Mouse (Mus musculus) liver, embryonic 16.5 days (tissue): ENCODE measurements around the gene Gpat2. TPM values are rescaled to one million over a fixed set of nuclear protein-coding genes. Genes with fewer than 3 reads are reported as not detected.

ENCODE experiments used
- ATAC-seq: fragments of 200-750 bp; cut with Nextera tagmentation; 2 replicates; pipeline ENCODE4 v1.8.0; 2017; ENCODE audit warnings: low read depth, mild to moderate bottlenecking, moderate number of reproducible peaks, moderate library complexity
- H3K27ac ChIP-seq: fragments of 300-500 bp; sonication (generic); 2 replicates; pipeline ENCODE4 v1.5.1; 2014; ENCODE audit warnings: mild to moderate bottlenecking, low read length
- H3K27me3 ChIP-seq: fragments of 300-500 bp; sonication (generic); 2 replicates; pipeline ENCODE4 v1.6.1; 2014; ENCODE audit warnings: low read depth, low read length, mixed read lengths; ENCODE audit not compliant: control insufficient read depth, insufficient read depth
- H3K36me3 ChIP-seq: fragments of 300-500 bp; sonication (generic); 2 replicates; pipeline ENCODE4 v1.6.1; 2014; ENCODE audit warnings: mild to moderate bottlenecking; ENCODE audit not compliant: control insufficient read depth, insufficient read depth
- H3K4me1 ChIP-seq: fragments of 300-500 bp; sonication (generic); 2 replicates; pipeline ENCODE4 v1.6.1; 2014; ENCODE audit warnings: low read depth, low read length, mixed read lengths; ENCODE audit not compliant: control insufficient read depth
- H3K4me2 ChIP-seq: fragments of 300-500 bp; sonication (generic); 2 replicates; pipeline ENCODE4 v1.6.1; 2014; ENCODE audit warnings: low read depth, low read length, mixed read lengths
- H3K4me3 ChIP-seq: fragments of 300-500 bp; sonication (generic); 2 replicates; pipeline ENCODE4 v1.5.1; 2014; ENCODE audit warnings: low read depth, mild to moderate bottlenecking, low read length
- H3K9ac ChIP-seq: fragments of 300-500 bp; sonication (generic); 2 replicates; pipeline ENCODE4 v1.6.1; 2014; ENCODE audit warnings: low read depth, low read length
- H3K9me3 ChIP-seq: fragments of 300-500 bp; sonication (generic); replicated peaks from 2 replicates; pipeline ENCODE4 v1.6.1; 2016; ENCODE audit warnings: low read length; ENCODE audit not compliant: control insufficient read depth
- WGBS: fragments of 180-500 bp; shearing (Covaris S2); extraction: QIAGEN DNeasy Blood & Tissue Kit; methylation state at CpG from one replicate; pipeline ENCODE4 v1.1.7; 2014; ENCODE audit not compliant: insufficient replicate concordance; 5-methylcytosine and 5-hydroxymethylcytosine counted together
- polyA plus RNA-seq: library from polyadenylated mRNA; unstranded; fragments of >200 nt; fragmentation: Nextera tagmentation; extraction: Ambion mirVana; gene quantifications from 2 replicates; pipeline ENCODE4 v1.2.1, GENCODE M21; 2015

The Gpat2 gene
- 0.28 and 0.38 TPM in 2 replicates for polyA plus RNA-seq

DNA sequence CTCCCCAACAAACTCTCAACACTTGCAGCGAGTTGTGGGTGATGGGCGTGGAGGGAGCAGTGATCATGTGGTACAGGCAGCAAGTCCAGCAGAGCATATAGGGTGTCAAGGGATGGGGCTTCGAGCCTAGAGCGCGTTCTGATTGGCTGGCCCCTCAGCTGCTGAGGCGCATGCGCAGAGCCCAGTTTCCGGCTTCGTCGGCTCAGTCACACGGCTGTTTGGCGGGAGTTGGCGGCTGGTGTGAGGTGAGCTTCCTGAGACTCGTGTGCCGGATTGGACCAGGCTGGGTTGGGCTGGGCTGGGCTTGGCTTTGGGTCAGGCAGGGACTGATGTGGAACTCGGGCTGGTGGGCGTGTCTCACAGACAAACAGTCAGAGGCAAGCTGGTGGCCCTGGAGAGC lies at the start of gene Gpat2:
Gene Gpat2, plus strand, starts transcription at position 223 of the 400 bp plus-strand sequence.
- ATAC-seq: no peak
- H3K27me3 ChIP-seq: no peaks in the 10 kb centered on the region
- H3K4me1 ChIP-seq: no peaks in the 10 kb centered on the region

DNA sequence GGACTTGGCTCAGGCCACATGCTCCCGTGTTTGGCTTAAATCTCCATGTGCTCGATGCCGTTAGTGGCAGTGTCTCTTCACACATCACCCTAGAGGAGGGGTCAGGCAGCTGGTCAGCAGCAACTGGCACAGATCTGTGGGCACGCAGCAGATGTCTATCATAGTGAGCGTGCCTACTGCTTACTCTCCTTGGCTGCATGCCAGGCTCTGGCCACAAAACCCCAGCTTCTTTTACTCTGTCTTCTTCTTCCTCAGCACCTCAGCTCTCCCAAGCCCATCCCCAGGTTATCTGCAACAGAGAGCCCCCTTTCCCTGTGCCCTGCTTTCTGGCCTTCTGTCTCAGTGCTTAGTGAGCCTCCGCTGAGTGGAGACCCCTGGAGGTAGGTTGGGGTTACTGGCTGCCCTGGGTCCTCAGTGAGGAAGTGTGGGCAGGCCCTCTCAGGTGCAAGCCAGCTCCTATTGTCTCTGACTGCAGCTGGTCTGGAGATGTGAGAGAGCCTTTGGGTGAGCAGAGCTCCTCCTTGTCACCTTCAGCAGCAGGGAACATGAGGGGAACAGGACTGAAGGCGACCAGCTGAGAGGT lies 49.1 kb upstream of the Gpat2 start:
- Histone ChIP-seq H3K36me3 (no peaks in the 10 kb centered on the region), H3K9me3 (no peaks in the 10 kb centered on the region), H3K27ac (peak overlapping the region; percentile 87), H3K4me2 (peak overlapping the region; percentile 63), H3K4me3 (peak overlapping the region; percentile 44), H3K4me1 (peaks cover 80% of the 10 kb centered on the region), H3K9ac (peak overlapping the region; percentile 53), H3K27me3 (no peaks in the 10 kb centered on the region)
- no peak for ATAC-seq
- WGBS: 35% methylated on average over 7 of the region's 7 CpGs

More for the DNA sequence above, at the start of gene Gpat2:
- no peak within 1 kb of the TSS for H3K27ac ChIP-seq
- H3K4me2 ChIP-seq: no peak within 1 kb of the TSS
- H3K9me3 ChIP-seq: no peaks in the 10 kb centered on the region
- H3K4me3 ChIP-seq: no peak within 1 kb of the TSS
- H3K9ac ChIP-seq: no peak within 1 kb of the TSS
- 81% methylated on average over 17 of the region's 17 CpGs for WGBS
- no peaks in the 10 kb centered on the region for H3K36me3 ChIP-seq

GRCm38 (mm10) chr2:127376423-127377051 lies 48.5 kb upstream of the Gpat2 start:
- no peaks in the 10 kb centered on the region for H3K9me3 ChIP-seq
- no peaks in the 10 kb centered on the region for H3K36me3 ChIP-seq
- H3K27me3 ChIP-seq: no peaks in the 10 kb centered on the region
- 72% methylated on average over 6 of the region's 6 CpGs for WGBS
- peak overlapping the region; percentile 9 for H3K9ac ChIP-seq
- H3K4me2 ChIP-seq: peak overlapping the region; percentile 63
- H3K27ac ChIP-seq: no peak overlapping the region; the same call in 1 of the 2 replicates
- H3K4me1 ChIP-seq: peaks cover 73% of the 10 kb centered on the region
- no peak for ATAC-seq
- no peak overlapping the region for H3K4me3 ChIP-seq

DNA sequence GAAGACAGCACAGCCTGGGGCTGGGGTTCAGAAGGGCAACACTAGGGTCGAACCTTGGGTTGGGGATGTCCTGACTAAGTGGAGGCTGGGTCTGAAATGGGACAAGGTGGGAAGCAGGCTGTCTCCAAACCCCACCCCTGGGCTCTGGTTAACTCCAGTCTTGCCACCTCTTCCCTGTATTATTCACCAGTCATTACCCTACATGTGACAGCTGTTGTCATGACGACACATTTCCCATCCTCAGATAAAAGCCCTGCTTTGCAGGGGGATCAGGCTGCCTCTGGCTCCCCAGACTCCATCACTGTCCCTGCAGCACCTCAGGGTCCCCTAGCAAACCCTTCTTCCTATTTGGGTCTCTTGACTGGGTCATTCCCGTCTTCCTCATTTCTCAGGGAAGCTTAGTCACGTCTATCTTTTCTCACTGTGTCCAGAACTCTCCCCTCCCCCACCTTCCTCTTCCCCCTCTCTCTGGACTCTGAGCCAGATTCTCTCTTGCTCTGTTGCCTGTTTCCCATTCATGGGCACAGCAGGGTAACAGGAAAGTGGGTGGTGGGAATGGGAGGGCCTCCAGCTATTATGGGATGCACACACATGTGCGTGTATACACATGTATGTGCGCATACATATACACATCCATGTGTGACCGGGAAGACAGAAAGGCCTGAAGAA lies 46.9 kb upstream of the Gpat2 start:
- no peak overlapping the region for H3K9ac ChIP-seq

GRCm38 (mm10) chr2:127378611-127378990 lies 46.4 kb upstream of the Gpat2 start:
- WGBS: 63% methylated on average over 7 of the region's 7 CpGs
- peaks cover 52% of the 10 kb centered on the region for H3K4me1 ChIP-seq
- H3K9ac ChIP-seq: no peak overlapping the region
- H3K27ac ChIP-seq: 0 out of 2 replicates have a peak overlapping the region, but pooled peaks have one; percentile 0
- no peak for ATAC-seq
- H3K9me3 ChIP-seq: no peaks in the 10 kb centered on the region
- no peaks in the 10 kb centered on the region for H3K27me3 ChIP-seq
- no peak overlapping the region for H3K4me2 ChIP-seq
- H3K4me3 ChIP-seq: no peak overlapping the region
- no peaks in the 10 kb centered on the region for H3K36me3 ChIP-seq

More for the DNA sequence above, 46.9 kb upstream of the Gpat2 start:
- 62% methylated on average over 7 of the region's 7 CpGs for WGBS
- Histone ChIP-seq H3K27me3 (no peaks in the 10 kb centered on the region), H3K27ac (0 out of 2 replicates have a peak overlapping the region, but pooled peaks have one; percentile 0), H3K36me3 (no peaks in the 10 kb centered on the region), H3K4me3 (no peak overlapping the region), H3K4me1 (peaks cover 57% of the 10 kb centered on the region), H3K4me2 (no peak overlapping the region), H3K9me3 (no peaks in the 10 kb centered on the region)
- no peak for ATAC-seq

DNA sequence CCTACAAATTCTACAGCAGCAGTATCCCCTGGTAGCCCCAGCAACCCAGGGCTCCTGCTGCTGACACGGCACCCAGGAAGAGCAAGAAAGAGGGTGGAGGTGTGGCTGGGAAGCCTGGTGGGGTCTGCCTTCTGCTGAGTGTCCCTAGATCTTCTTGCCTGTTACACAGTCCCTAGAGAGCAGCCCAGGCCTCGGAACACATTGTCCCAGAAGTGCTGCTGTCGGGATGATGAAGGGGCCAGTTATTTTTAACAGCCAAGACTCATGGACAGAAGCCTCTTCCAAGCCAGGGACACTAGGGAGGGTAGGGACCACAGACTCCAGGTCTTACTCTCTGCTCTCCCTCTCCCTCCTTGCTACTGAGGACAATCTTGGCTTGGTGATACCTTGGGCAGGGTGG lies 45.7 kb upstream of the Gpat2 start:
- H3K4me1 ChIP-seq: peaks cover 46% of the 10 kb centered on the region
- WGBS: 74% methylated on average over 3 of the region's 3 CpGs
- ATAC-seq: no peak

GRCm38 (mm10) chr2:127383881-127384280 lies 41.1 kb upstream of the Gpat2 start:
- H3K27ac ChIP-seq: no peak overlapping the region
- no peaks in the 10 kb centered on the region for H3K36me3 ChIP-seq
- H3K4me1 ChIP-seq: peaks cover 6% of the 10 kb centered on the region; the same call in 1 of the 2 replicates
- no peak overlapping the region for H3K4me3 ChIP-seq
- no peaks in the 10 kb centered on the region for H3K9me3 ChIP-seq
- ATAC-seq: no peak
- no peak overlapping the region for H3K9ac ChIP-seq
- H3K4me2 ChIP-seq: no peak overlapping the region
- WGBS: 67% methylated on average over 7 of the region's 7 CpGs
- H3K27me3 ChIP-seq: no peaks in the 10 kb centered on the region

More for the DNA sequence above, 45.7 kb upstream of the Gpat2 start:
- Histone ChIP-seq H3K4me2 (no peak overlapping the region), H3K27ac (no peak overlapping the region), H3K9me3 (no peaks in the 10 kb centered on the region), H3K4me3 (no peak overlapping the region), H3K36me3 (no peaks in the 10 kb centered on the region), H3K27me3 (no peaks in the 10 kb centered on the region), H3K9ac (no peak overlapping the region)

- no peak for ATAC-seq
- Histone ChIP-seq H3K9ac (no peak overlapping the region), H3K4me2 (no peak overlapping the region), H3K27me3 (no peaks in the 10 kb centered on the region), H3K4me1 (no peaks in the 10 kb centered on the region), H3K36me3 (no peaks in the 10 kb centered on the region), H3K9me3 (no peaks in the 10 kb centered on the region), H3K4me3 (no peak overlapping the region), H3K27ac (no peak overlapping the region)
- 62% methylated on average over 2 of the region's 2 CpGs for WGBS
Observed at GRCm38 (mm10) chr2:127387521-127387920, 37.5 kb upstream of the Gpat2 start.

- Histone ChIP-seq H3K4me2 (no peak overlapping the region), H3K27ac (no peak overlapping the region), H3K9me3 (no peaks in the 10 kb centered on the region), H3K4me1 (no peaks in the 10 kb centered on the region), H3K27me3 (no peaks in the 10 kb centered on the region), H3K4me3 (no peak overlapping the region), H3K9ac (no peak overlapping the region), H3K36me3 (no peaks in the 10 kb centered on the region)
- 68% methylated on average over 3 of the region's 3 CpGs for WGBS
- ATAC-seq: no peak
Observed at GRCm38 (mm10) chr2:127390352-127390751, 34.6 kb upstream of the Gpat2 start.
